Mouse (Mus musculus) heart, postnatal 14 days (tissue): ENCODE results near the gene Lbx1. TPM values are rescaled to one million over a fixed set of nuclear protein-coding genes. Genes with fewer than 3 reads are reported as not detected.

Source experiments
- DNase-seq, 2 experiments: peaks; one replicate each; pipeline ENCODE4 v3.0.0; 2021 to 2022
- intact Hi-C: fragments of 180-260 bp; cut with DNase I; formaldehyde crosslinking; loops from one replicate; pipeline ENCODE4 v1.15.1; 2025
- long read RNA-seq, 2 experiments: library from polyadenylated mRNA; stranded (forward); transcript quantifications; one replicate each; pipeline ENCODE4 v2.0.0; 2021
- total RNA-seq, 2 experiments: library from RNA; stranded (reverse); gene quantifications; 2 replicates each; pipeline ENCODE4 v1.2.3; 2021

The Lbx1 gene
- not detected for total RNA-seq
- long read RNA-seq, experiment 1, partial matches to known transcripts, result 0 of 1 reads
- long read RNA-seq, experiment 1, other reads (novel, unspliced or antisense), result 1 of 1 reads
- long read RNA-seq, experiment 2, result 0 reads

DNA sequence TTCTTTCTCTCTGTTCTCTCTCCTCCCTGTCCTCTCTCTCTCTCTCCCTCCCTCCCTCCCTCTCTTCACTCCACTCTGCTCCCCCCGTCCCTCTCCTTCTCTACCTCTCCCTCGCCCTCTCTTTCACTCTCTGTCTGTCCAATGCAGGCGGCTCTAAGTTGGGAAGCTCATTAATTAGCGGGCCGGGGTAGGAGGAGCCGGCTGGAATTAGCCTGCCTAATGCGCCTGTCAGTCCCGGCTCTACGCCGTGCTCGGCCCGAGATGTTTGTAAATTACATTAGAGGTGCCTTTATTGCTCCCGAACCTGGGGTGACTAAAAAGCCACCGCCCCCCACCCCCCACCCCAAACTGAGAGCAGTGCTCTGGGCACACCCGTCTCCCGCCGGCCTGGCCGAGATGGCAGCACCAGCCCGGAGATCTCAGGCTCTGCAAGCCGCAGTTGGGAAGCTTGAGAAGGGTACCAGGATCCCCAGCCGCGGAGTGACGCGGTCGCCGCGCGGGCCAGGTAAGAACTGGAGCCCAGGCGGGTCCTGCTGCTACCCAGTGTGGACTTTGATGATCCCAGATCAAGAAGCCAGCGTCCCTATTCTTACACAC lies at the start of gene Lbx1:
Gene Lbx1 (minus strand): TSS at position 47 of the 597 bp plus-strand sequence.
- intact Hi-C loops, result loop anchor here (5.0 kb wide), 1 partner anchor 201 kb away; no protein-coding TSS in a partner anchor
- no peak for DNase-seq

DNA sequence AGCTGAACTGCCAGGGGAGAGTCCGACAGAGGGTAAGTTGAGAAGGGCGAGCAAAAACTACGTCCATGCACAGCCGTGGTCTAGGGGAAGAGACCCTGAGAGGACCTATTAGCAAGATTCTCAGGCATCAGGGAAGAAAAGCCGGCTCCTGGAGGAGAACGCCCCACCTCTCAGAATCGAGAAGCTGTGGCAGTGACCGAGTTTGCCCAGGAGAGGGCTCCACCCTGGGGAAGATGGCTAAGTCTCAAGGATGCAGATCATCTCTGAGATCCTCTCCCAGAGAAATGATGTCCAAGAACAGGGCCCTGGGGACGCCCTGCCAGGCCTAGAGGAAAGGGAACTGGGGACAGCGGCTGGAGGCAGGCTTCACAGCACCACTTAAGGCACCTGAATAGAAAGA lies 47.7 kb upstream of the Lbx1 start:
- peak; percentile 65 to 80 for DNase-seq
- intact Hi-C loops, result loop anchor here (2.0 to 5.0 kb wide), 2 partner anchors 151 to 264 kb away; no protein-coding TSS in a partner anchor

DNA sequence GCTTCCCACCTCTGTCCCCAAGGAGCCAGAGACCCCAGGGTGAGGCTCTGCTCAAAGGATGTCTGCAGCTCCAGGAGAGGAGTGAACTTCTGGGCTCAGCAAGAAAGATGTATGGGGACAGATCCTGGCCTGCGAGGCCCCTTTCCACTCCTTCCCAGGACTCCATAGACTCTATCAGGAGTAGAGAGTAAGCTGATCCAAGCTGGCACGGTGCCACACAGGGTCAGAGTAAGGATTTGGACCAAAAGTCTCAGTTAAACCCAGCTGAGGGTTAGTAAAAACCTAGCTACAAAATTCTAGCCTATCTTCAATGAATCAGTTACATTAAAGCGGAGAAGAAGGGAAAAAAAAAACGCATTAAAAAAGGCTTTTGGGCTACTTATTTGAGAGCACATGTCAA lies 40.6 kb upstream of the Lbx1 start:
- intact Hi-C loops, result no loop called here
- DNase-seq, result peak in 1 of 2 experiments; percentile 28

DNA sequence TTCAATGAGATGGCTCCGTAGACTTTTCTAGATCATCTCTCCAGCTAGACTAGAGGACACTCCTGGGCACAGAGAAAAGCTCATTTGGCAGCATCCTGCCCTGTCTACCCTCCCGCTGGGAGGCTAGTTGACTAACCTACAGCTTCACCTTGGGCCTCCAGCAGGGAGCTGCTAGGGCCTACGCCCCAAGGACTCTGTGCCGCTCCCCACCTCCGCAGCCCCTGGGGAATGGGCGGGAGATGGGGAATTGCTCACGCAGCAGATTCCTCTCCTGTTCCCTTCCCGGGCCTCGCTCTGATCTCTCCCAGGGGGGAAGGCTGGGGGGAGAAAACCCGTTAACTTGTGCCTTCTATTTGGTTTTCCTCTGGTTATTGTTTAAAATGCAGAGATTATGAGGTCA lies 36.4 kb upstream of the Lbx1 start:
- no peak for DNase-seq
- intact Hi-C loops, result no loop called here

DNA sequence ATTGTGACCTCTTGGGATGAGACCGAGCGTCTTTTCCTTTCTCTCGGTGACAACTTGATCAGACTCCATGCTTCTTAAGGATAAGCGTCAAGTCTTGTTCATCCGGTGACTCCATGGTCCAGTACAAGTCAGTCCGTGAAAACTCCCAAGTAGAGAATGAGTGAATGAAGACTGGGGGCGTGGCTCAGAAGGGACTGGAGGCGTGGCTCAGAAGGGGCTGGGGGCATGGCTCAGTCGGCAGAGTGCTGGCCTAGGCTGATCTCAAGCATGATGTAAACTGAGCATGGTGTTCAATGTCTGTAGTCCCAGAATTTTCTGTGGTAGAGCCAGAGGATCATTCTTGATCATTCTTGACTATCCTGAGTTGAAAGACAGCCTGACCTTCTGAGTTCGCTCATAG lies 27.4 kb upstream of the Lbx1 start:
- no peak for DNase-seq
- intact Hi-C loops, result no loop called here

DNA sequence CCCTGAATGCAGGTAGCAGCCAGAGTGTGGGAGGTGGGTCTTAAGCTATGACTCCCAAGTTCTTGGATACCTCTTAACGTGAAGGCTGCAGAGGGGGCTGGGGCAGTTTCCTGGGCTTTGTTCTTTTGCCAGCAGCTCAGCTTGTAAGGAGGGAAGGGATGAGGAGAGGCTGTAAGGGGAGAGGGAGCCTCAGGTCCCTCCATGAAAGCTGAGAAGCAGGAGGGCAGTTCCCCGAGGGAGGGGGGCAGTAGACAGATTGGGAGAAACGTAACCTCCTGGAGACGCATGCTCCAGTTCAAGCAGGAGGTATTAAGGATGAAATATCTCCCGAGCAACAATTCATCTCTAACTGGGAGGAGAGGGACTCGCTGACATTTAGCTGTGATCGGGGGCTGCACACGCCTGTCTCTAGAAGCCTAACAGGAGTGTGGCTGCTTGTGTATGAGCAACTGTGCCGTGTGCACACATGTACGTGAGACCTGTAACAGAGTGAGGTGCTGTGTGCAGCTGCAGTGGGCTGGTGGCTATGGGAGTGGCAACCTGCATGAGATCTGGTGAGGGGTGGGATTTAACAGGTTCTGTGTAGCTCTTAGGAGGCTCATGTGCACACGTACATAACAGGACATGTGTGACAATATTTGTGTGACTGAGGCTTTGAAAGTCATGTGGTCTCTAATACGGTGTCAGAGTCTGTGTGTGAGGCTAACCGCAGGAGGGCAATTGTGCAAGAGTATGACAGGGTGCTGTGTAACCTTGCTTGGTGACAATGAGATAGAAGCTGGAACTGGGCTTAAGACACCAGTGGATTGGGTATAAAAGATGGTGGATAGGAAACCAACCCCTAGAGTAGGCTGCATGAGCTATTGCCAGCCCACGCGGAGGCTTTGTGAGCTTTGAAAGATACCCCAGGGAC lies 22.1 kb upstream of the Lbx1 start:
- intact Hi-C loops, result no loop called here
- DNase-seq, result no peak

DNA sequence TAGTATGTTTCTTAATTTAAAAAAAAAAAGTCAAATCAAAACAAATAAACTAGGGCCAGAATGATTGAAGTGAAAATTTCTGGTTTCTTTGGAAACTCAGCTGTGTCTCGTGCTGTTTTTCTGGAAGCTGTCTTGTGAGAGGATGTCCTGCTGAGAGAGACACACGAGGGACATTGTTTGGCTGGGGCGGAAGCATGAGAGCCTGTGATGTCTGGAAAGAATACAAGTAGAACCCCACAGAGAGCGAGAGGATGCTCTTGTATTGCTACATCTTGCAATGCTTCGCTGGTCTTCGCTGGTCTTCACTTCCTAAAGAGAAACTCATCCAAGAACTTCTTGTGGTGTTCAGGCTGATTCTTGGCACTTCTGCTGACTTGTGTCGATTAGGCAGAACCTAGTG lies 19.2 kb upstream of the Lbx1 start:
- no peak for DNase-seq
- intact Hi-C loops, result no loop called here

DNA sequence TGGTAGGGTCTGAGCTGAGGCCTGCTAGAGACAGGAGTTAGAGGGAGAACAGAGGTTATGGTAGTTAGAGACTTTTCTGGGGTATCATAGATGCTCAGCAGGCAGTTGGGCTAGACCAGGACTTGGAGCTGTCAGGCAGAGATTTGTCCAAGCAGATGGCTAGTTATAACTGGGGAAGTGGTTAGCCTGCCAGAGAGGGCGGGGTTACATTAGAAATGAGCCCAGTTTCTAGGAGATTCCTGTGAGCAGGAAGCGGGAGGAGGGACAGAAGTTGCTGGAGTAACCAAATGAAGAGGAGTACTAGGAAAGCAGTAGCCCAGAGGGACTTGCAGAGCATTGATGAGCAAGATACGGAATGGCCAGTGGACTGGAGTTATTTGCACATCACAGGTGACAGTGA lies 16.8 kb upstream of the Lbx1 start:
- DNase-seq, result no peak
- intact Hi-C loops, result no loop called here

DNA sequence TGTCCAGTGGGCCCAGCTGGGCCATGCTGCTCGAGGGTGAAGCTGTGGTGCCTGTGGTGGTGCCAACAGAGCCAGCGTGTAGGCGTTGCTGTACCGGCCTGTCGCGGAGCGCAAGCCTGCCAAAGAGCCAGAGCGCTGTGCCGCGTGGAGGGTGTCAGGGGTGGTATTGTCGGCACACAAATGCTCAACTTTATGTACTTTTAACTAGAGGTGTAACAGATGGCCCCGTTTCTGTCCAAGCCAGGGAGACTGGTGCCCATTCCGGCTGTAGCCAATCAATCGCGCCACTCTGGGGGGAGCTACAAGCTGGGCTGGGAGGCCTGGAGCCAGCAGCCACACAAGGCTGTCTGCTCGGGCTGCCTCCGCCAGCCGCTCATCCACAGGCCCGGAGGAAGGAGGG lies 13.1 kb upstream of the Lbx1 start:
- intact Hi-C loops, result no loop called here
- no peak for DNase-seq

DNA sequence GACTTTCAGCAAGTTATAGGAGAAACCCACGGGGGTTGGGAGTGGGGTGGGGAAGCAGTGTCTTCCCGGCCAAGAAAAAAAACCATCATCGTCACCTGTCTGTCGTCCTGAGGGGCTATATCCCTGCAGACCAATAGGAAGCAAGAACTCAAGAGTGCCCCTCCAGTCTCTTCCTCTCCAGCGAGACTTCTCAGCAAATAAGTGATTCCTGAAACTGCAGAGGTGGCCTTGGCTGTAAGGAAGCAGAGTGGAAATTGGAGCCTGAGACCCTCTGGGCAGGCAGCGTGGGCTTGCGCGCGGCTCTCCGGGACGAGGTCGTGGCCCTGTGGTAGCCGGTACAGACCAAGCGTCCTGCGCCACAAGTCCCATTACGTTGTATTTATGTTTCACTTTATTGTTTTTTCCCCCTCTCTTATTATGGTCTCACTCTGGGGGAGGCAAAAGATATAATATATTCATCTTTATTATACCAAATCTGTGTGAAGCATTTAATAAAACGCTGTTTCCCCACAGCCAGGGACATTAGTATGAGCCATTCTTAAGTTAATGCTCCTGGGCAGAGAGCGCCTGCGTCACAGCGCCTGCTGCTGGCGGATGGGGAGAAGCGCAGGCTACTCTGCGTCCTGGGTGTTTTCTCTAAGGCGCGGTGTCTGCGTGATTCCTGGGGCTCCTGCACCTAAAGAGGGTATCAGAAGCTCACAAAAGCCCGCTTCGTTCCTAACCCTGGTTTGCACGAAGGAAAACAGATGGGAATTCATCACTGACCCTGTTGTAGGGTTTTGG lies 8.5 kb upstream of the Lbx1 start:
- DNase-seq, result peak; percentile 52 to 70
- intact Hi-C loops, result loop anchor here (2.0 kb wide), 1 partner anchor 17 kb away; no protein-coding TSS in a partner anchor

DNA sequence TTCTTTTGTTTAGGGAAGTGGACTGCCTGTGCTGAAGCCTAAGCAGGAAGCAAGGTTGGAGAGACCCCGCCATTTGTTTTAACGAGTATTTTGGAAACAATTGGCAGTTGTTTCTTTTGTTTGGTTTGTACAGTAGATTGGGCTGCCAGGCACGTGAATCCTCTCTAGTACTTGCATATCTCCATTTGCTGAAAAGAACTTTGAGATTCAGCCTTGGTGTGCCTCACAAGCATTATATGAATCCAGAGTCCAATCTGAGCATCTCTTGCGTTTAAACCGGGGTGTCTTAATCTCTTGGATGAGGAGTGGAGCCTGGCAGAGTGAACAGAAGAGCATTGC lies 7.6 kb upstream of the Lbx1 start:
- DNase-seq, result no peak
- intact Hi-C loops, result loop anchor here (2.0 kb wide), 1 partner anchor 16 kb away; no protein-coding TSS in a partner anchor

DNA sequence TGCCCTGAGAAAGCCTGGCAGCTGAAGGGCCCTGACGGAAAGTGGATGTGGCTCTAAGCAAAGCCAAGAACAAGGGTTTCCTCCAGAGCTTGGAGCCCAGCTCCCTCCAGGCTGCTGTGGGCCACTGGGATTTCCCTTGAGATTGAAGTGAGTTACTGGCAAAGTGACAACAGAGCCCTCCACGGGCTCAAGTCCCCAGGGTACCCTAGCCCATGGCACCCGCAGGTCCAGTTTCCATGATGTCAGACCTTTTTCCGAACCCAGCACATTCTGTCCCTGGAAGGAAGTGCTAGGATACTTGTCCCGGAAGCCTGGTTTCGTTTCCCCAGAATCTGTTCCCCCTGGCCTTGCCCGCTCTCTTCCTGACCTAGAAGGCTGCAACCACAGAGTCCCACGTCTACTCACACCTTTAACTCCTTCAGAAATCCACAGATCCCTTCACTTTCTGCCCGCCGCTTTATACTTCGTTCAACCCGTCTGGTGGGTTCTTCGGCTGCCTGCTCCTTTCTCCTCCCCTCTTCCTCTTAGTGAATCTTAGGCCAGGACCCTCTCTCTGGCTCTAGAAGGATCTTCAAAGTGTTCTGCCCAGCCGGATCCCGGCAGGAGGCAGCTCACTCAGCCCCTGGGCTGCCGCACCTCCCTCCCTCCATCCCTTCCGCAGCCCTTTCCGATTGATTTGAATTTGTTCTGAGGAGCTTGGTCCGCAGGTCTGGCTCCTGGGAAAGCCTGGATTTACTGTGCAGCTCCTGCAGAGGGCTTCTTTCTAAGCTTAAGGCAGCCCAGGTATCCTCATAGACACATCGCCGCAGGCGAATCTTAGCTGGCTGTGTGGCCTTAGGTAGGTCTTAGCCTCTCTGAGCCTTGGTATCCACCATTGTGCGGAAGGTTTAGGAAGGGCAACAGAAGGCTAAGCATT lies 7.0 kb upstream of the Lbx1 start:
- DNase-seq, result no peak
- intact Hi-C loops, result loop anchor here (2.0 kb wide), 1 partner anchor 16 kb away; no protein-coding TSS in a partner anchor

DNA sequence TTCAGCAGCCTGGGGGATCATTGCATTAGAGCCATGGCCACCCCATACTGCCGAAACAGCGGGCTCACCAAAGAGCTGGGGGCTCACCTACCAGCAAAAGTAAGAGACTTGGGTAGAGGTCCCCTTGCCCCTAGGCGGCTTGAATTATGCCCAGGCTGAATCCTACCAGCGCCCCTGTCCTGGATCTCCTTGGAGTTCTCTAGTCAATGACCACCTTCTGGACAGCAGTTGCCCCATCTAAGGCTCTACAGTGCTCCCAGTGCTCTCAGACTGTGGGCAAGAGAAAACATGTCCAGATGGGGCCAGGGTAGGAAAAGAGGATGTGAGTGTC lies 6.4 kb upstream of the Lbx1 start:
- intact Hi-C loops, result loop anchor here (2.0 kb wide), 1 partner anchor 15 kb away; no protein-coding TSS in a partner anchor

DNA sequence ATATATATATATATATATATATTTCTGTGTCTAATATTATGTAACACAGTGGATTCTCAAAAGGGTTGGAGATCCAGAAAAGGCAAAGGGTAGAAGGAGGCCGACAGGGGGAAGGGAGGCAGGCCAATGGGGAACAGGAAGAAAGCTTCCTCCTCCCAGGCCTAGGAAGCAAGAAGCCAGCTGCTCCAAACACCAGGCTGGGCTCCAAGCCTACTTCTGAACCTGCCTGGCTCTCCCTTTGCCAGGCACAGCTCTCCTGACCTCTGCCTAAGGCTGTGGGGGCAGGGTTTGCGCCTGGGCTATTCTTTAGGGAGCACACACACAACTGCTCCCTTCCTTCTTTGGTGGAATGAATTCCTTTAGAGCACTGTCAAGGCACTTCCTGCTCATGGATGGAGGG lies 4.4 kb upstream of the Lbx1 start:
- no peak for DNase-seq
- intact Hi-C loops, result no loop called here

More for the DNA sequence above, 6.4 kb upstream of the Lbx1 start:
- no peak for DNase-seq

DNA sequence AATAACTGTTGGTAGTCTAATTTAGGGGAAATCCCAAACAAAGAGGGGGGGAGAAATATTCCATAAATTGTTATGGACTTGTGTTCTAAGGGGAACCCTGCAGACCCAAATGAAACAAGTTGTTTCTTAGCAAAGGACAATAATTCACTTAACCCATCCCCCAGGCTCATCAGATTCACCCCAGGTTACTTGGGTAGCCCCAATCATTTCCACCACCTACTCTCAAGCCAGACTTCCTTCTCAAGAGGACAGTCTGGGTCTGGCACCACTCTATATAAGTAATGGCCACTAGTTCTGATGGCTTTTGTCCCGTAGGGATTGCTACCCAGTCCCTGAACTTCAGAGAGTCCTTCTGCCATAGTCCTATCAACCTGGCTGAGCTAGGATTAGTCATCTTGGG lies 3.6 kb upstream of the Lbx1 start:
- intact Hi-C loops, result loop anchor here (5.0 kb wide), 1 partner anchor 198 kb away; no protein-coding TSS in a partner anchor
- no peak for DNase-seq

DNA sequence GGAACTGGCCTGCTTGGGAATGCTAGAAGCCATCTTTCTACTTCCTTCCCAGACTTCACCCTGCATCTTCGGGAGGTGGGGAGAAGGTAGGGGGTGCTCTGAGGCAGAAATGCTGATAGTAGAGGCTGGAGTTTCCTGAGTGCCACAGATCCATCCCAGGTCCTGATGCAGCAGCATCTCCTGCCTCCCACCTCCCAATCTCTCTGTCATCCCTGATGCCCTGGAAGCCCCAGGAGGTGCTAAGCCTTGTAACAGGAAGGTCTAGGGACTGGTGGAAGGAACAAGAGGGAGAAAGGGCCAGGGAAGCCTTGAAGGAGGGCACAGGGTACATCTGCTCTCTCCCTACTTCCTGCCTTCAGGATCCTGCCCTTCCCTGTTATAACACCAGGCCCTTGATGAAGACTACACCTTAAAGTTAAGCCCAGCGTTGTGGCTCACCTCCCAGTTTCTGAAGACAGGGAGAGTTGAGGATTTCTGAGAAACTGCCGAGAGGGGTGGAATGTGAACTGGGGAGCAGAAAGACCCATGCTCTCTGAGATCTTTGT lies 2.1 kb upstream of the Lbx1 start:
- intact Hi-C loops, result loop anchor here (5.0 kb wide), 1 partner anchor 200 kb away; no protein-coding TSS in a partner anchor

DNA sequence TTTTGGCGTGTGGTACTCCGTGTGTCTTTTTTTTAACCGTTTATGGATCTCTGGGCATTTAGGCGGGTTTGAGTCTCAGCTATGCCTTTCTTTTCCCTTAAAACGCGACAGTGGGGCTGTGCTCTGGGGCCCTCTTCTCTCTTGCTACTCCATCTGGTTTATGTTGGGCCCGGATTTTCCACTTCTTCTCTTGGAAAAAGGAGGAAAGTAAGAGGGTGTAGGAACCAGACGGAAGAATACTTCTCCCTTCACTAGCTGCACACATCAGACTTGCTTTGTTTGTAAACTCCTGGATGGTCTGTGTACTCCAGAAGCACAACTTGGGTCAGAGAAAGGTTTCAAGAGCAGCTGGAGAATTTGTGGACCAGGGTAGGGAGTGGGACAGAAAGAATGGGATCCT lies 1.5 kb upstream of the Lbx1 start:
- intact Hi-C loops, result loop anchor here (5.0 kb wide), 1 partner anchor 200 kb away; no protein-coding TSS in a partner anchor
- DNase-seq, result no peak

More for the DNA sequence above, 2.1 kb upstream of the Lbx1 start:
- no peak for DNase-seq

DNA sequence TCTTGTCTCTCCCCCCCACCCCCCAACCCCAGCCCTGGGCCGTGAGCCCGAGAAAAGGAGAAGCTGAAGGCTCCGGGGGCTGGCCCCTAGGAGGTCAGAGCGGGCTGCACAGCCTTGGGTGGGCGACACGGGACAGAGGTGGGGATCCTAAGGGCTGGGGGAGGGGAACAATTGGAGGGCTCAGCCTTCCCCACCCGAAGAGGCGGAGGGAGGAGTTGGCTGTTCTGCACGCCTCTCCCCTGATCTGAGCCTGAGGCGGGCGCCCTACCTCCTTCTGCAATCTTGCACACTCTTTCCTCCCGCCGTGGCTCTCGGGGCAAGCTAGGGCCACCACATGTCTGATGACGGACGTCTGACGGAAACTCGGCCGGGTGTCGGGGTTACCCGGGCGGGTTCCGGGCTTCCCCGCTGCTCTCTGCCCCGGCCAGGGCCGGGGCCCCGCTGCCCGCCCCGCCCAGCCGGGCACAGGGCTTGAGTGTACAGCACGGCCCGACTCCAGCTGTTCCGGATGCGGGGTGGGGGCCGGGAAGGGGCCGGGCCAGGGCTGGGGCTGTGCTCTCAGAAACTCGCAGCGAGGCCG lies 841 bp upstream of the Lbx1 start:
- DNase-seq, result peak in 1 of 2 experiments; percentile 48

DNA sequence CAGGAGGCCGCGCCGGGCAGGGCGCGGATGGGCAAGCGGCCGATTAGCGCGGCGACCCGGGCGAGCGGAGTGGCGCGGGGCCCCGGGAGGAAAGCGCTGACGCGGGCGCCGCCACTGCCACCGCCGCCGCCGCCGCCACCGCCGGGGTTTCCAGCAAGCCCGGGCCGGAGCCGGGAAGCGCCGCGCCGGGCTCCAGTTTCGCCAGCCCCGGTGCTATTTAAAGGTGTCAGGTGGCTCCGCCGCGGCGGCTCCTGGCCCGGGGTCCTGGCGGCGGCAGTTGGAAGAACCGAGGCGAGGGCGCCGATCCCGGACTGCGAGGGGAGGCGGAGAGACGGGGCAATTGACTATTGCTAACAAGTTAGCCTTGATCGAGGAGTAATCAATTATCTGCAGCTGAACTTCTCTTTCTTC lies 276 bp downstream of the Lbx1 start:
- peak in 1 of 2 experiments; percentile 59 for DNase-seq

More for the DNA sequence above, 841 bp upstream of the Lbx1 start:
- intact Hi-C loops, result loop anchor here (5.0 kb wide), 1 partner anchor 201 kb away; no protein-coding TSS in a partner anchor

More for the DNA sequence above, 276 bp downstream of the Lbx1 start:
- intact Hi-C loops, result loop anchor here (5.0 kb wide), 1 partner anchor 202 kb away; no protein-coding TSS in a partner anchor
